Mouse (Mus musculus): Measurements from ENCODE around the gene Card19. TPM values are rescaled to one million over a fixed set of nuclear protein-coding genes. Genes with fewer than 3 reads are reported as not detected.

Gene Card19
- polyA plus RNA-seq, 1 experiment from 2014 or later: 81.2 TPM

DNA sequence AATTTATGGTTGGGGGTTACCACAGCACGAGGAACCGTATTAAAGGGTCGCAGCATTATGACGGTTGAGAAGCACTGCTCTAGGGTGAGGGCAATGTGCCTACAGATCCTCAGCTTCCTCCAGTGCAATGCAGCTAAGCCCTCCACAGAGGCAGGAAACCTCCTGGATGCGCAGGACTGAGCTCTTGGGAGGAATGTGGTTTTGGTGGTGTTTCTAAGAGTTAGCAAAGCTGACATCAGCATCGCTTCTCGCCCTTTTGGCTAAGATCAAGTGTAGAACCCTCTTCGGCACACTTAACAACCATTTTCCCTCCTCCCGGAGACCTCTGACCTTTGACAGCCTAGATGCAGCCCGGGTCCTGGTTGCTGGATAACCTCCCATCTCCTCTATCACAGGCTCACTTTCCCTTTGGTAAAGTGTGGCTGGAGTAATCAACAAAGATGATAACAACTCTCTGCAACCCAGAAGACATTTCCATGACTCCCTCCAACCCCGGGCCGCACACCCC lies 31.4 kb upstream of the Card19 start:
- no peak for ATAC-seq (ENCODE audit: insufficient number of reproducible peaks, low FRiP score)
- Histone ChIP-seq H3K27me3 (replicated peaks) (peaks cover 57% of the 10 kb centered on the region), H3K9me3 (replicated peaks) (no peaks in the 10 kb centered on the region), H3K9ac (peak overlapping the region; percentile 53; the same call in 1 of the 2 replicates), H3K4me1 (replicated peaks) (peaks cover 39% of the 10 kb centered on the region), H3K4me2 (peak overlapping the region; percentile 81), H3K27ac (ENCODE audit: poor library complexity, severe bottlenecking) (no peak overlapping the region), H3K36me3 (no peaks in the 10 kb centered on the region), H3K4me3 (peak overlapping the region; percentile 49)
- 34% methylated on average over 12 of the region's 12 CpGs for WGBS

DNA sequence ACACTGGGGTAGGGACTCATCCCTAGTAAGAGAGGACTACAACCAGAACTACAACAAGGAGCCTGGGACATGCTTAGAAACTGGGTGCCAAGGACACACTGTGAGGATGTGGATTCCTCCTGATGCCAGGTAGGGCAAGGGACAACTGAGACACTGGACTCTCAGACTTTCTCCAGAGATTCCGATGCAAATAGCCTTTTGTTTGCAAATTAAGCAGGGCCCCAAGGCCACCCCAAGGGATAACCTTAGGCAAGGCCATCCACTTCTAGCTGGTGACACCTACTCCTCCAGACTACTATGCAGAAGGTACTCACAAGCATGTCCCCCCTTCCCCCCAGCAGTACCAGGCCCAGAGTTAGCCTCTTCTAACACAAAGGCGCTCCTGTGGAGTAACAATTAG lies 30.8 kb upstream of the Card19 start:
- Histone ChIP-seq H3K27me3 (replicated peaks) (peaks cover 57% of the 10 kb centered on the region), H3K27ac (ENCODE audit: poor library complexity, severe bottlenecking) (no peak overlapping the region), H3K36me3 (no peaks in the 10 kb centered on the region), H3K4me1 (replicated peaks) (peaks cover 39% of the 10 kb centered on the region), H3K9me3 (replicated peaks) (no peaks in the 10 kb centered on the region), H3K9ac (no peak overlapping the region), H3K4me2 (no peak overlapping the region), H3K4me3 (no peak overlapping the region)
- ATAC-seq (ENCODE audit: insufficient number of reproducible peaks, low FRiP score): no peak
- 61% methylated on average over 2 of the region's 2 CpGs for WGBS

DNA sequence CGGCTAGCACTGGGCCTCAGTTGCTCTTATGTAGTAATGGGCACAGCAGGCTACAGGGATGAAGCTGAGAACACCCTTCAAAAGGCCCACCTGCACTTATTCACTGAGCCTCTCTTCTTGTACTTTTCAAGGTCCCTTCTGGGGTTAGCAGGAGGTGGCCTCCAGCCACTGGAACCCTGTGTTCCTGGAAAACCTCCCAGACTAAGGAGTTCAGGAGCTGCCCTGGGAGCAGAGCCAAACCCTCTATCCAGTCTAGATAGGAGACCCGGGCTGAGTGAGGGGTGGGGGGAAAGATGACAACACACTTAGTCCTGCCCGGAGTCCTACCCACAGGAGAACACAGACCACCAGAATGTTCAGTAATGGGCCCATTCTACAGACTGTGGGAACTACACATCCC lies 30.2 kb upstream of the Card19 start:
- Histone ChIP-seq H3K27ac (ENCODE audit: poor library complexity, severe bottlenecking) (no peak overlapping the region), H3K4me2 (no peak overlapping the region), H3K4me3 (no peak overlapping the region), H3K9ac (no peak overlapping the region), H3K36me3 (no peaks in the 10 kb centered on the region), H3K4me1 (replicated peaks) (peaks cover 39% of the 10 kb centered on the region), H3K27me3 (replicated peaks) (peaks cover 57% of the 10 kb centered on the region), H3K9me3 (replicated peaks) (no peaks in the 10 kb centered on the region)
- WGBS: 43% methylated on average over 3 of the region's 3 CpGs
- no peak for ATAC-seq (ENCODE audit: insufficient number of reproducible peaks, low FRiP score)

DNA sequence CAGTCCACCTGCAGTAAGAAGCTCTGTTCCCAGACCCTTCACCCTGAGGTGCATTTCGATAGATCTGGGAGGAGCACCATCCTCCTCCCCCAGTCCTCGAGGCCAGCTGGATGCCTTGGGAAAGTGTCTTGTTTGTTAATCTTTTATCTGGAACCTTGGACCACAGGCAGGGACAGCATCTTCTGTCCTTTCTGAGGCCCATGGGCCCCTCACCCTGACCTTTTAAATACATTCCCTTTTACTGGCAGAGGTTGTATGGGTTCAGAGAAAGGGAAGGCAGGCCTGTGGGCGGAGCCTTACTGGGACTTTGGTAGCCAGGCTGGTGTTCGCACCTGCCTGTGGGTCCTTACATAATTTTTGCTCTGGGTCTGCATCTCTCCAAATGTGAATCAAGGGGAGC lies 29.4 kb upstream of the Card19 start:
- ATAC-seq (ENCODE audit: insufficient number of reproducible peaks, low FRiP score): no peak
- H3K27ac ChIP-seq (ENCODE audit: poor library complexity, severe bottlenecking): no peak overlapping the region
- H3K36me3 ChIP-seq: no peaks in the 10 kb centered on the region
- peaks cover 39% of the 10 kb centered on the region for H3K4me1 ChIP-seq (replicated peaks)
- H3K4me3 ChIP-seq: no peak overlapping the region
- 70% methylated on average over 4 of the region's 4 CpGs for whole genome bisulfite sequencing
- H3K9ac ChIP-seq: no peak overlapping the region
- H3K27me3 ChIP-seq (replicated peaks): peaks cover 57% of the 10 kb centered on the region
- no peaks in the 10 kb centered on the region for H3K9me3 ChIP-seq (replicated peaks)
- H3K4me2 ChIP-seq: no peak overlapping the region

DNA sequence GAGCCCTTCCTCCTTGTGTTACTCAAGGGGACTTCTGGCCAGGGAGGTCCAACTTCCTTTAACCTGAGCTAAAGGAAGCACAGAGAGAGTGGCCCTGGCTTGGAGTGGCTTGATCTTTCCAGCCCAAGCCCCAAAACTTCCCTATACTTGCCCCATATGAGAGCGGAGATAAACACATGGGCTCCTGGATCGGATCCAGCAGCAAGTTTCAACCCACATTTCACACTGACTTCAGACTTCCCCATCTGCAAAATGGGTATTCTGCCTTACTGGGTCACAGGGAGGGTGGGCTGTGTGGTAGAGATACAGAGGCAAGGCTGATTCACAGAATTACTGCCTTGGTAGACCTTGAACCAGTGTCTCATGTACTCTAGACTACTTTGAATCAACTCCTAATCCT lies 27.7 kb upstream of the Card19 start:
- Histone ChIP-seq H3K4me3 (no peak overlapping the region), H3K9ac (no peak overlapping the region), H3K27me3 (replicated peaks) (peaks cover 44% of the 10 kb centered on the region), H3K36me3 (no peaks in the 10 kb centered on the region), H3K4me2 (no peak overlapping the region), H3K27ac (ENCODE audit: poor library complexity, severe bottlenecking) (no peak overlapping the region), H3K4me1 (replicated peaks) (peaks cover 34% of the 10 kb centered on the region), H3K9me3 (replicated peaks) (no peaks in the 10 kb centered on the region)
- 78% methylated on average over 2 of the region's 2 CpGs for WGBS
- no peak for ATAC-seq (ENCODE audit: insufficient number of reproducible peaks, low FRiP score)

DNA sequence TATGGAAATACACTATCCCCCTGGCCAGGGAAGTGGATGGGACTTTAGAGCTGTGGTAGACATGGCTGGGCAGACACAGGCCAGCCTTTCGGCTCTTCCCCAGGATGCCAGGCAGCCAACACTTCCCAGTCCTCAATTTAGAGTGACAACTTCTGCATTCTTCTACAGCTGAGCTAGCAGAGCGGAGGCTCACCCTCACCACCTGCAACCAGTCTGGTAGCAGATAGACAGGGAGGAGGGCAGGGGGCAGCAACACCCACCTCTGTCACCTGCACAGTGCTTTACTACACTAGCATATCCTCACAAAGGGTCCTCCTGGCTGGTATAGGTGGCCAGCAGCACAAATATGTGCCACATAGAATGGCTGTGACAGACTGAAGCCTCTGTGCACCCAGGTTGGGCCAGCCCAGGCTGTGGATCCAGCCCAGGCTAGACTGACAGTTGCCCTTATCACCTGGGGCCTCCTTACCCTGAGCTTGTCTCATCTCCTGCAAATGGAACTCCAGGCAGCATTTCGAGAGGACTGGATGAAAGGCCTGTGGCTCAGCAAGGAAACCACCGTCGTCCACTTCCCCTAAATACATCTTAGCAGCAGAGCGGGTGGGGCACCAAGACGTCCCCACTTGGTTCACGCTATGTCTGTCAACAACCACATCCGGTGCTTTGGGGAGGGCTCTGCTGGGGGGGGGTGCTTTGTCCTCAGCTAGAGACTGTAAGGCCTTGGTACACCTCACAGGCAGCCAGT lies 26.7 kb upstream of the Card19 start:
- H3K4me3 ChIP-seq: no peak overlapping the region
- WGBS: 51% methylated on average over 9 of the region's 9 CpGs

DNA sequence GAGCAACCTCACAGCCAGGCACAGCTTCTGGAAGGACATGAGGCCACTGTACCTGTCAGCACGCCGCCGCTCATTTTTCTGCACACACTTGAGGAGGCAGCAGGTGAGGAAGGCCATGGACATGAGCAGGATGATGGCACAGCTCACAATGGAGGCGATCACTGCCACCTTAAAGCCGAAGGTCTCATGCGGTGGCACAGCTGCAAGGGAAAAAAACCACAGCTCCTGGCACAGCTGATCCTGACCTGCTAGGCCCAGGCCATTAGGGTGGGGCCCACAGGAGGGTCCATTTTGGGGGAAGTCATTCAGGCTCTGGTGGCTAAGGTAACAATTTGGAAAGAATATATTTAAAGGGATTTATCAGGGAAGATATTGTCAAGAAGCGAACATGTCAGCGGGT lies 22.9 kb upstream of the Card19 start:
- ATAC-seq (ENCODE audit: insufficient number of reproducible peaks, low FRiP score): no peak
- 0 out of 2 replicates have a peak, but pooled peaks cover 5% of the 10 kb centered on the region for H3K27me3 ChIP-seq (replicated peaks)
- H3K4me1 ChIP-seq (replicated peaks): peaks cover 10% of the 10 kb centered on the region
- H3K27ac ChIP-seq (ENCODE audit: poor library complexity, severe bottlenecking): no peak overlapping the region
- 90% methylated on average over 8 of the region's 8 CpGs for WGBS
- no peaks in the 10 kb centered on the region for H3K36me3 ChIP-seq
- H3K9ac ChIP-seq: no peak overlapping the region
- H3K4me3 ChIP-seq: no peak overlapping the region
- no peak overlapping the region for H3K4me2 ChIP-seq
- no peaks in the 10 kb centered on the region for H3K9me3 ChIP-seq (replicated peaks)

More for the DNA sequence above, 26.7 kb upstream of the Card19 start:
- Histone ChIP-seq H3K4me2 (no peak overlapping the region), H3K4me1 (replicated peaks) (peaks cover 24% of the 10 kb centered on the region), H3K9me3 (replicated peaks) (no peaks in the 10 kb centered on the region), H3K27me3 (replicated peaks) (peaks cover 34% of the 10 kb centered on the region), H3K27ac (ENCODE audit: poor library complexity, severe bottlenecking) (no peak overlapping the region), H3K36me3 (no peaks in the 10 kb centered on the region), H3K9ac (no peak overlapping the region)
- ATAC-seq (ENCODE audit: insufficient number of reproducible peaks, low FRiP score): no peak

DNA sequence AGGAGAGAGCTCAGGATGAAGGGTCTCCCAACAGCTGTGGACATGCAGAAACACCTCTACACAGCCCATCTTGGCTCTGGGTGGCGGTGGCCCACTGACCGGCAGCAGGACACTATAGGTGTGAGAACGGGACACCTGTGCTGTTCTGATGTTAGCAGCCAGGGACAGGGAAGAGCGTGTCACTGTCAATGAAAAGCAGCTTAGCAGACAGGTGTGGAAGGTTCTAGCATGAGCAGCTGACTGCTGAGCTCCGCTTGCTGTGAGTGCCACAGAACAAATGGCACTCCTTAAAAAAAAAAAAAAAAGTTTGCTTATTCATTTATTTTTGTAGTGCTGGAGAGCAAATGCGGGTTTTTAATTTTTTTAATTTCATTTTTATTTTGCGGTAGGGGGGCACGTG lies 21.8 kb upstream of the Card19 start:
- Histone ChIP-seq H3K27ac (ENCODE audit: poor library complexity, severe bottlenecking) (no peak overlapping the region), H3K4me2 (no peak overlapping the region), H3K4me3 (no peak overlapping the region), H3K27me3 (replicated peaks) (no peaks in the 10 kb centered on the region), H3K4me1 (replicated peaks) (peaks cover 6% of the 10 kb centered on the region), H3K9me3 (replicated peaks) (no peaks in the 10 kb centered on the region), H3K36me3 (no peaks in the 10 kb centered on the region), H3K9ac (no peak overlapping the region)
- ATAC-seq (ENCODE audit: insufficient number of reproducible peaks, low FRiP score): no peak
- 80% methylated on average over 8 of the region's 8 CpGs for WGBS

DNA sequence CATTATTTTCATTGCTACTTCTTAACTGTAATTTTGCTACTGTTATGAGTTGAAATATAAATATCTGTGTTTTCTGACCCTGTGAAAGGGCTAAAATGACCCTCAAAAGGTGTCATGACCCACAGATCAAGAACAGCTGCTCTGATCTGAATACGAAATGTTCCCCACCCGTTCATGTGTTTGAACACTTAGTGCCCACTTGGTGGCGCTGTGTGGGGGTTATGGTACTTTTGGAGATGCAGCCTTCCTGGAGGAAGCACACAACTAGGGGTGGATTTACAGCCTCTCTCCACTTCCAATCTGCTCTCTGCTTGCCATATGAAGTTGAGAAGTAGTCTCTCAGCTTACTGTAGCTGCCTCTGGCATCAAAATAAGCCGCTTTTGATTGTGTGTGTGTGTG lies 18.9 kb upstream of the Card19 start:
- 90% methylated on average over 4 of the region's 4 CpGs for WGBS
- Histone ChIP-seq H3K27me3 (replicated peaks) (no peaks in the 10 kb centered on the region), H3K4me1 (replicated peaks) (0 out of 2 replicates have a peak, but pooled peaks cover 3% of the 10 kb centered on the region), H3K4me3 (no peak overlapping the region), H3K4me2 (no peak overlapping the region), H3K36me3 (no peaks in the 10 kb centered on the region), H3K27ac (ENCODE audit: poor library complexity, severe bottlenecking) (no peak overlapping the region), H3K9me3 (replicated peaks) (no peaks in the 10 kb centered on the region), H3K9ac (no peak overlapping the region)
- ATAC-seq (ENCODE audit: insufficient number of reproducible peaks, low FRiP score): no peak

DNA sequence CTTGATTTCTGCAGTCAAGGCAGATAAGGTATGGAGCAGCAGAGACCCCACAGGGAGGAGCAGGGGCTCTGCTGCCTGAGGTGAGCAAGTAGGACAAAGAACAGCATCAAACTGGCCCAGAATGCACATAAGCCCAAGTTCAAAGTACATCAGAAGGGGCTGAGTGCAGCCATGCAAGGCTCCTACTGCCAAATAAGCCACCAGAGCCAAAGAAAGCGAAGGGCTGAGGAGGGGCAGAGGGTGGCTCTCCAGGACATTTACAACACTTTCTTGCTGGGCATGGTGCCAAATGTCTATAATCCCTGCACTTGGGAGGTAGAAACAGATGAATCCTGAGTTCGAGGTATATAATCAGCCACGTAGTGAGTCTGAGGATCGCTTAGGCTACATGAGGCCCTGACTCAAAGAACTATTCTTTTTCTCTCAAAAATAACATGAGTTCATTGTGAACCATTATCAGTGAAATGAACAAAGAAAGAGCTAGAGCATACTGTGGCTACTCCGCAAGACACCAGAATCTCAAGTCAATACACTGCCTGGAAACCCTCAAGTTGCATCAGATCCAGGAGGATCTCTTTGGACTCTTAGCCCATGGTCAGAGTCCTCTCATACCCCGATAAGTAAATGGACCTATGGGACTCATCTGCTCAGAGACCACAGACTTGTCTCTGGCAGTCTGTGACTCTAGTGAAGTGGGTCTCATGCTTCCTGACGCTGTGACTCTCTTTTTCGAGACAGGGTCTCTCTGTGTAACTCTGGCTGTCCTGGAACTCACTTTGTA lies 18.1 kb upstream of the Card19 start:
- Histone ChIP-seq H3K4me2 (no peak overlapping the region), H3K36me3 (no peaks in the 10 kb centered on the region), H3K4me1 (replicated peaks) (0 out of 2 replicates have a peak, but pooled peaks cover 3% of the 10 kb centered on the region), H3K27me3 (replicated peaks) (no peaks in the 10 kb centered on the region), H3K9ac (no peak overlapping the region), H3K27ac (ENCODE audit: poor library complexity, severe bottlenecking) (no peak overlapping the region), H3K9me3 (replicated peaks) (no peaks in the 10 kb centered on the region), H3K4me3 (no peak overlapping the region)
- ATAC-seq (ENCODE audit: insufficient number of reproducible peaks, low FRiP score): no peak
- 81% methylated on average over 8 of the region's 8 CpGs for WGBS

DNA sequence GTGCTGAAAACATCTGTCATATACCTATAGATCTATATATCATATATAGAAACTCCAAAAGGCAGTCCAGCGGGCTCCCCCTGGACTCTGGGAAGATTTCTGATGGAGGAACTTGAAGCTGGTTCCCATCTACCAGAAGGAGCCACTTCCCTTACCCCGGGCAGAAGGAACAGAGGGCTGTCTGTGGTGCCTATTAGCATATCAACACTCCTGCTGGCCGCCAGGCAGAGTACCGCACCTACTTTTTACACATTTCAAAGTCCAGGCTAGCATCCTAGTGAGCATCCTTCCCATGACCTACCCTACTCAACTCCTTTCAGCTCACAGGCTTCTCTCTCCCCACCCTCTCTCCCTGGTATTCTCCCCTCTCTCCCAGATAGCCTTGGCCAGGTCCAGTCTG lies 9.8 kb upstream of the Card19 start:
- Histone ChIP-seq H3K4me1 (replicated peaks) (peaks cover 3% of the 10 kb centered on the region; the same call in 1 of the 2 replicates), H3K27ac (ENCODE audit: poor library complexity, severe bottlenecking) (no peak overlapping the region), H3K4me2 (no peak overlapping the region), H3K36me3 (no peaks in the 10 kb centered on the region), H3K4me3 (no peak overlapping the region), H3K9ac (no peak overlapping the region), H3K27me3 (replicated peaks) (peaks cover 18% of the 10 kb centered on the region; the same call in 1 of the 2 replicates), H3K9me3 (replicated peaks) (peaks cover 4% of the 10 kb centered on the region; the same call in 1 of the 2 replicates)
- WGBS: 31% methylated on average over 4 of the region's 4 CpGs
- no peak for ATAC-seq (ENCODE audit: insufficient number of reproducible peaks, low FRiP score)
